Mouse (Mus musculus) hindbrain, postnatal 0 days (tissue): Measurements from ENCODE around the gene Drd4. TPM values are rescaled to one million over a fixed set of nuclear protein-coding genes. Genes with fewer than 3 reads are reported as not detected.

Experiments
- ATAC-seq: fragments of 200-750 bp; cut with Nextera tagmentation; 2 replicates; pipeline ENCODE4 v1.8.0; 2017; ENCODE audit warnings: mild to moderate bottlenecking, moderate TSS enrichment, moderate library complexity
- DNase-seq: peaks from one replicate; pipeline ENCODE4 v3.0.0-alpha.2; 2015; ENCODE audit warnings: low spot score
- H3K27ac ChIP-seq: fragments of 300-500 bp; sonication (generic); 2 replicates; pipeline ENCODE4 v1.5.1; 2014; ENCODE audit warnings: mild to moderate bottlenecking
- H3K27me3 ChIP-seq: fragments of 300-500 bp; sonication (generic); 2 replicates; pipeline ENCODE4 v1.6.1; 2014; ENCODE audit warnings: low read length, mixed read lengths; ENCODE audit not compliant: insufficient read depth
- H3K36me3 ChIP-seq: fragments of 300-500 bp; sonication (generic); 2 replicates; pipeline ENCODE4 v1.6.1; 2014; ENCODE audit warnings: low read length, mixed read lengths; ENCODE audit not compliant: insufficient read depth
- H3K4me1 ChIP-seq: fragments of 300-500 bp; sonication (generic); 2 replicates; pipeline ENCODE4 v1.6.1; 2014; ENCODE audit warnings: antibody characterized with exemption, low read length, mixed read lengths; ENCODE audit not compliant: insufficient read depth
- H3K4me2 ChIP-seq: fragments of 300-500 bp; sonication (generic); 2 replicates; pipeline ENCODE4 v1.6.1; 2014; ENCODE audit warnings: low read depth, mild to moderate bottlenecking, low read length, moderate library complexity, mixed read lengths
- H3K4me3 ChIP-seq: fragments of 300-500 bp; sonication (generic); 2 replicates; pipeline ENCODE4 v1.5.1; 2014; ENCODE audit warnings: low read length
- H3K9ac ChIP-seq: fragments of 300-500 bp; sonication (generic); replicated peaks from 2 replicates; pipeline ENCODE4 v1.6.1; 2014; ENCODE audit warnings: mild to moderate bottlenecking, low read length, moderate library complexity, mixed read lengths
- H3K9me3 ChIP-seq: fragments of 300-500 bp; sonication (generic); 2 replicates; pipeline ENCODE4 v1.6.1; 2016; ENCODE audit warnings: low read length, mixed read lengths
- CTCF ChIP-seq: IDR thresholded peaks from 2 replicates; pipeline ENCODE4 v1.5.1; 2016; ENCODE audit warnings: antibody characterized with exemption, control low read depth, low read depth
- WGBS: fragments of 180-500 bp; shearing (Covaris S2); extraction: QIAGEN DNeasy Blood & Tissue Kit; methylation state at CpG from one replicate; pipeline ENCODE4 v1.1.7; 2014; 5-methylcytosine and 5-hydroxymethylcytosine counted together
- polyA plus RNA-seq: library from polyadenylated mRNA; unstranded; fragments of >200 nt; fragmentation: Nextera tagmentation; extraction: Ambion mirVana; gene quantifications from 2 replicates; pipeline ENCODE4 v1.2.1, GENCODE M21; 2015
- total RNA-seq: library from RNA; depleted of rRNA; stranded (reverse); fragments of >200 nt; gene quantifications from 2 replicates; pipeline ENCODE4 v1.2.3, GENCODE M21; 2014

Gene Drd4
- total and polyA plus RNA-seq, 2 experiments from 2014 or later, result 0.73 to 0.94 TPM

DNA sequence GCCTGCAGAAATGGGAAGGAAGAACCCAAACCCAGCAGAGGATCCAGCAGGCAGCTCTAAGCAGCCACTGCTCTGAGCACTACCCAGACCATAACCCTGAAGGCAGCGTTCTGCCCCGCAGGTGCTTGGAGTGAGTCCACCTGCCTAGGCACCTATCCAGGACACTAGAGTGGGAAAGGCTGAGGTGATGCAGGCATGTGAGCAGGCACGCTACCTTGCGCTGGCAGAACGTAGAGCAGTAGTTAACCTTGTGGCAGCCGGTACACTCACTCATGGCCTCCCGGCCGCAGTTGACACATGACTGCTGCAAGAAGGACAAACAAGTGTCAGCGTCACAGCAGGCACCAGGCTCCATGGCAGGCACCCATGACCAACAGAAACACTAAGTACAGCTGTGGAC, 9.6 kb downstream of the Drd4 start:
- WGBS, result 88% methylated on average over 9 of the region's 9 CpGs
- Histone ChIP-seq H3K4me2 (no peak overlapping the region), H3K36me3 (peaks cover 61% of the 10 kb centered on the region), H3K27me3 (no peaks in the 10 kb centered on the region), H3K4me1 (no peaks in the 10 kb centered on the region), H3K27ac (no peak overlapping the region), H3K9ac (no peak overlapping the region), H3K4me3 (no peak overlapping the region), H3K9me3 (no peaks in the 10 kb centered on the region)
- ATAC-seq, result no peak
- DNase-seq, result no peak
- TF ChIP-seq CTCF, result no peak

DNA sequence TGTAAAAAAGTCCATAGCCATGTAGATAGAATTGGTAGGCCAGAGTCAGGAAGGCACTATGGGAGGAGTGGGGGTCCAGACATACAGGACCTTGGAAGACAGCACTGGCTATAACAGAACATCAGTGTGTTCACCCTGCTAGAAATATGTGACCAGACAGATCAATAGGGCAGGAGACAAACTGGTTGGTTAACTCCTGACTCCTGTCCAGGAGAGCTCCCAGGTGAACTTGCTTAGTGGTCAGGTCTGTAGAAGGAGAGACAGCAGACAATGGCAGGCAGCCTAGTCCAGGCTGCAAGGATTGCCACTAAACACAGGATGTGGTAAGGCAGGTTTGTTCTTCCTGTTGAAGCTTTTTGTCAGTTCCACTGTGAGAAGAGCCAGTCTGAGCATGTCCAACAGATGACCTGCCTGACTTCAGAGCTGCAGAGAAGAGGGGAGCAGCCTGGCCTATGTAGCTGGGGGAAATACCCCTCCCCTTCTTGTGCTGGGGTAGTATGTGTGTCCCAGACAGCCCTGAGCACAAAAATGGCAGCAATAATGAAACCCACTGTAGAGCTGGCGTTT, 11.0 kb downstream of the Drd4 start:
- Histone ChIP-seq H3K4me3 (no peak overlapping the region), H3K9ac (no peak overlapping the region), H3K27me3 (no peaks in the 10 kb centered on the region), H3K27ac (no peak overlapping the region), H3K9me3 (no peaks in the 10 kb centered on the region), H3K4me1 (no peaks in the 10 kb centered on the region), H3K4me2 (no peak overlapping the region), H3K36me3 (peaks cover 74% of the 10 kb centered on the region)
- WGBS, result 88% methylated on average over 1 of the region's 1 CpGs
- DNase-seq, result no peak
- ATAC-seq, result no peak
- no peak for TF ChIP-seq CTCF

DNA sequence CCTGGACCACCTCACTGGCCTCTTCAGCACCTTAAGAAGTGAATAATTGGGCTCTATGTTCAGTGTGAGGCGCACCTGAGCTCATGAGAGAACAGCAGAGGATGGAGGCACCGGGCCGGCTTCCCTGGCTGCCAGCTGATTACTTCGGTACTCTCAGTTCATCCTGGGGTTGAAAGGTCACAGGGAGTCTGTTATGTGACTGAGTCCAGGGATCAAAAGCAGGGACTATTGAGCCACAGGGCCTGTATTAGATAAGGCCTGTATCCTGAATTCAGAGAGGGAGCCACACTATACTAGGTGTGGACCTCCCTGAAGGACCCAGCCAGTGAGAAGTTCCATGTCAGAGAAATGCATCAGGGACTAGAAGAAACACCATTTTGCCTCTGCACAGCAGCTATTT, 12.7 kb downstream of the Drd4 start:
- H3K4me3 ChIP-seq, result no peak overlapping the region
- TF ChIP-seq CTCF, result no peak
- WGBS, result 95% methylated on average over 4 of the region's 4 CpGs
- H3K27ac ChIP-seq, result no peak overlapping the region
- H3K4me2 ChIP-seq, result no peak overlapping the region
- H3K36me3 ChIP-seq, result peaks cover 92% of the 10 kb centered on the region
- ATAC-seq (no peak), DNase-seq (no peak)
- H3K27me3 ChIP-seq, result no peaks in the 10 kb centered on the region
- no peak overlapping the region for H3K9ac ChIP-seq
- no peaks in the 10 kb centered on the region for H3K9me3 ChIP-seq
- no peaks in the 10 kb centered on the region for H3K4me1 ChIP-seq

DNA sequence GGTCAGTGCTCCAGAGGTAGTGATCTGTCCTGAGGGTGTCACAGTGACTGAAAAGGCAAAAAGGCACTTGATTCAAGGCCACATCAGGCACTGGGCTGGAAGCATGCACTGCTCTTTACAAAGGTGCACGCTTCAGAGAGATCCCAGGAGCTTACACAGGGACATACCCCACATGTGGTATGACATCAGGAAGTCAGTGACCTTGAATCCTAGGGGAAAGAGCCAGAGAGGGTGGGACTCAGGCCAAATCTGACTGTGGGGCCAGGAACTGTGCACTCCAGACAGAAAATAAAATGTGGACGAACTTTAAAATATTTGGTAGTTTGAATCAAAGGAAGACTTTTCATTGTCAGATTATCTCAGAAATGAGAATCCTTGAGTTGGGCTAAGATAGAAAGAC, 22.6 kb downstream of the Drd4 start:
- 92% methylated on average over 2 of the region's 2 CpGs for WGBS
- H3K9ac ChIP-seq, result no peak overlapping the region
- no peak overlapping the region for H3K27ac ChIP-seq
- DNase-seq (no peak), ATAC-seq (no peak)
- no peaks in the 10 kb centered on the region for H3K4me1 ChIP-seq
- H3K27me3 ChIP-seq, result no peaks in the 10 kb centered on the region
- H3K4me2 ChIP-seq, result no peak overlapping the region
- peaks cover 90% of the 10 kb centered on the region for H3K36me3 ChIP-seq
- no peak overlapping the region for H3K4me3 ChIP-seq
- TF ChIP-seq CTCF, result no peak
- H3K9me3 ChIP-seq, result no peaks in the 10 kb centered on the region

DNA sequence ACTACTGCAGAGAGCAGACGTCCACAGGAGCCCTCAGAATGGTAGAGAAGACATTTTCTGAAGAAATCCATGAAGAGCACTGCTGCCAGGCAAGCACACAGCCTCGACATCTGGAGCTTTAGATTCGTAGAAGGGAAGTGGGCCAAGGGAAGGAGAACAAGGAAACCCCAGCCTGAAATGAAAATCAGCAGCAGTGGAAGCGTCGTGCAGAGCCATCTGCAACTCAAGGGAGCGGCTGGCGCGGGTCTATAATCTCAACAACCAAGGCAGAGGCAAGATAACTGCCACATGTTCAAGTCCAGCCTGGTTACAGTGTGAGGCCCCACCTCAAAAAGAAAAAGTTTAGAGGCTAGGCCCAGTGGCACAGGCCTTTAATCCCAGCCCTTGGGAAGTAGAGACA, 23.3 kb downstream of the Drd4 start:
- DNase-seq, result no peak
- Histone ChIP-seq H3K4me3 (no peak overlapping the region), H3K9me3 (no peaks in the 10 kb centered on the region), H3K27ac (no peak overlapping the region), H3K36me3 (peaks cover 87% of the 10 kb centered on the region), H3K27me3 (no peaks in the 10 kb centered on the region), H3K4me2 (no peak overlapping the region), H3K9ac (no peak overlapping the region), H3K4me1 (no peaks in the 10 kb centered on the region)
- no peak for ATAC-seq
- no peak for TF ChIP-seq CTCF
- WGBS, result 91% methylated on average over 8 of the region's 8 CpGs

DNA sequence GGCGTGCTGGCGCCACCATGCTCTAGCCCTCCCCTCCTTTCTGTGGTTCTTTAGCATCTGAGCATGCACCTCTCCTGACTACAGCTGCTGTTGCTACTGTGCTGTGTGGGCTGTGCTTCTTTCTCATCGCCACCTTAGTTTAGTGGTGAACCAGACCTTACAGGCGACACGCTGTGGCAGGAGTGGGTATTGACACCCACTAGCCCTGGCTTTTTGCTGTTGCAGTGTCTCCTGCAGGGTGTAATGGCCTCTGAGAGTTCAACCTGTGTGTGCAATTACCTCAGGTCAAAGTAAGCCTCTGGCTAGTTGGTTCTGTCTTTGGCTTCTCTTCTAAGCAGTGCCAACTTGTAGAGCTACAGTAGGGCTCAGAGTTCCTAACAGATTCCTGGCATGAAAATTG, 24.2 kb downstream of the Drd4 start:
- peak; percentile 63 for TF ChIP-seq CTCF
- no peak overlapping the region for H3K9ac ChIP-seq
- 80% methylated on average over 5 of the region's 5 CpGs for WGBS
- H3K27ac ChIP-seq, result no peak overlapping the region
- H3K27me3 ChIP-seq, result no peaks in the 10 kb centered on the region
- H3K36me3 ChIP-seq, result peaks cover 85% of the 10 kb centered on the region
- DNase-seq (peak; percentile 28), ATAC-seq (peak; percentile 49; the same call in 1 of the 2 replicates)
- H3K4me3 ChIP-seq, result no peak overlapping the region
- H3K4me2 ChIP-seq, result no peak overlapping the region
- H3K9me3 ChIP-seq, result no peaks in the 10 kb centered on the region
- no peaks in the 10 kb centered on the region for H3K4me1 ChIP-seq

DNA sequence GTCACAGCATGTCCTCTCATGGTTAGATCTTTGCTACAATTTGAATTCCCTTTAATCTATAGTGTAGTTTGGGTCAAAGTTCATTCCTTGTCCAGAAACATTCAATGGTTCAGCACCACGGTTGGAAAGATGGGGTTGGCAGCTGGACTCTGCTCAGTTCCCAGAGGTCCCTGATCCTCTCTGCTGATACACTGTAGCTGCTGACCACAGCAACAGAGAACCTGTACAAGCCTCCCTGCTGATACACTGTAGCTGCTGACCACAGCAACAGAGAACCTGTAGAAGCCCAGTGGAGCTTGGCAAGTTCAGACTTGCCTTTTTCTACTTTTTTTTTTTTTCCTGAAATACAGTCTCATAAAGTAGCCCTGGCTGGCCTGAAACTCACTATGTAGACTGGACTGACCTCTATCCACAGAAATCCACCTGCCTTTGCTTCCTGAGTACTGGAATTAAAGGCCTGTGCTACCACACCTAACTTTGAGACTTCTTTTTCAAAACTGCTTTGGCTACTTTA, 25.9 kb downstream of the Drd4 start:
- no peak overlapping the region for H3K4me3 ChIP-seq
- DNase-seq, result no peak
- WGBS, result 74% methylated on average over 1 of the region's 1 CpGs

More for the DNA sequence above, 25.9 kb downstream of the Drd4 start:
- no peaks in the 10 kb centered on the region for H3K4me1 ChIP-seq
- no peak overlapping the region for H3K9ac ChIP-seq
- no peak overlapping the region for H3K27ac ChIP-seq
- H3K36me3 ChIP-seq, result peaks cover 87% of the 10 kb centered on the region
- H3K4me2 ChIP-seq, result no peak overlapping the region
- no peaks in the 10 kb centered on the region for H3K9me3 ChIP-seq
- TF ChIP-seq CTCF, result no peak
- no peak for ATAC-seq
- H3K27me3 ChIP-seq, result no peaks in the 10 kb centered on the region
